Mouse (Mus musculus) cerebellum, adult 2 months (tissue): ENCODE measurements around the gene Tmem150c. TPM values are rescaled to one million over a fixed set of nuclear protein-coding genes. Genes with fewer than 3 reads are reported as not detected.
A peak's percentile ranks its signal among the peaks of the same experiment; 100 is the strongest.

ENCODE experiments used
- DNase-seq, 2 experiments: peaks; one replicate each; pipeline ENCODE4 v3.0.0; 2021
- H3K27ac ChIP-seq: fragments of 200-500 bp; 2 replicates; pipeline ENCODE4 v1.5.1; 2012; ENCODE audit warnings: low read length, control low read depth, inconsistent platforms; ENCODE audit not compliant: insufficient read depth
- H3K27me3 ChIP-seq: fragments of 200-500 bp; 2 replicates; pipeline ENCODE4 v1.6.1; 2012; ENCODE audit warnings: inconsistent platforms, mild to moderate bottlenecking, low read length, moderate library complexity; ENCODE audit not compliant: control insufficient read depth, insufficient read depth
- H3K4me1 ChIP-seq: fragments of 200-500 bp; 2 replicates; pipeline ENCODE4 v1.6.1; 2011; ENCODE audit warnings: low read length; ENCODE audit not compliant: control insufficient read depth, insufficient read depth
- H3K4me3 ChIP-seq: fragments of 200-500 bp; replicated peaks from 2 replicates; pipeline ENCODE3; 2011; ENCODE audit warnings: mild to moderate bottlenecking, low read depth, low read length, control low read depth; ENCODE audit not compliant: insufficient read depth
- CTCF ChIP-seq: fragments of 200-500 bp; IDR thresholded peaks from 2 replicates; pipeline ENCODE4 v1.5.1; 2011; ENCODE audit warnings: low read depth, mild to moderate bottlenecking, control low read depth, low read length, moderate library complexity, borderline replicate concordance; ENCODE audit not compliant: insufficient read depth
- POLR2A ChIP-seq: fragments of 200-500 bp; IDR thresholded peaks from 2 replicates; pipeline ENCODE4 v1.6.1; 2011; ENCODE audit warnings: low read length, control low read depth, borderline replicate concordance; ENCODE audit not compliant: insufficient read depth
- WGBS: fragments of 180-500 bp; shearing (Covaris S2); methylation state at CpG from one replicate; pipeline ENCODE4 v1.1.7; 2018; 5-methylcytosine and 5-hydroxymethylcytosine counted together
- polyA plus RNA-seq: library from polyadenylated mRNA; depleted of rRNA; stranded (reverse); fragments of >200 nt; gene quantifications from 2 replicates; pipeline ENCODE4 v1.2.3, GENCODE M21; 2012

Gene Tmem150c
- polyA plus RNA-seq, 1 experiment = 30.1 TPM

DNA sequence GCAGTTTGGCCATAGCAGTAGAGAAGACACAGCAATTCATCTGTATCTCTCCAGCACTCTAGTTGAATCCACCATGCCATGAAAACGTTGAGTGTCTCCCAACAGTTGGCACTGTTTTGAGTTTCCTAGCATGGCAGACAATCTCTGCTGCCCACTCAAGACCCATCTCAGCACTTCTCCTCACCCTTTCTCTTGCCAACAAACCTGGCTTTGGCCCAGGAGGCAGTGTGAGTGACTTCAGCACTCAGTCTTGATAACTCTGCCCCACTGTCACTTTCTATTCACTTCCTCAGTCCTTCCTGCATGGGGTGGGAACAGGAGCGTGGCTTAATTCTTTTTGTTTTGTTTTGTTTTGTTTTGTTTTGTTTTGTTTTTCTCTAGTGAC is 19.2 kb upstream of the Tmem150c start:
- no peak for DNase-seq
- Histone ChIP-seq H3K27ac (no peak overlapping the region), H3K4me3 (no peak overlapping the region), H3K27me3 (no peaks in the 10 kb centered on the region), H3K4me1 (no peaks in the 10 kb centered on the region)
- no peak for TF ChIP-seq CTCF
- TF ChIP-seq POLR2A = no peak
- 56% methylated on average over 2 of the region's 2 CpGs for WGBS

DNA sequence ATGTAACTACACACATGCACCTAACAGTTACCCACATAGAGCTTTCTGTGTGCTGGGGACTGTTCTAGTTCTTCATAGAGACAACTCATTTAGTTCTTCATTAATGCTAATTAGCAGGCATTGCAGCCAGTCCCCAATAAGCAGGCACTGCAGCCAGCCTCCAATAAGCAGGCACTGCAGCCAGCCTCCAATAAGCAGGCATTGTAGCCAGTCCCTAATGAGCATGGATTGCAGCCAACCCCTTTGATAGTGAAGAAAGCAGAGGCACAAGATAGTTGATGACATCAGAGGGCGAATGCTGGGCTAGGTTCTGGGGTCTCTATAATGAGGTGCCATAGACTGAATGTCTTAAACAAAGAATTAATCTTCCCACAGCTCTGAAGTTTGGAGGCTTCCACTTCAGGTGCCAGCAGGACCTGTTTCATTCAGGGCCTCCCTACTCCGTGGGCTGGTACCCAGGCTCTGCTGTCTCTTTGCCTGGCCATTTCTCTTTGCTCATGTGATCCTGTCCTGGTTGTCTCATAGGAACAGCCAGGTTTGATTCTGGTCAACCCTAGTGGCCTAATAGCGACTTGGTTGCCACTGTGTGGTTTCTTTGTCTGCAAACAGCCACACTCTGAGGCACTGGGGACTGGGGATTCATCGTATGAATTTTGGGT is 18.6 kb upstream of the Tmem150c start:
- H3K4me3 ChIP-seq = no peak overlapping the region
- no peaks in the 10 kb centered on the region for H3K27me3 ChIP-seq
- WGBS = 69% methylated on average over 4 of the region's 4 CpGs
- TF ChIP-seq POLR2A = no peak
- TF ChIP-seq CTCF = no peak
- no peak overlapping the region for H3K27ac ChIP-seq
- no peaks in the 10 kb centered on the region for H3K4me1 ChIP-seq
- no peak for DNase-seq

DNA sequence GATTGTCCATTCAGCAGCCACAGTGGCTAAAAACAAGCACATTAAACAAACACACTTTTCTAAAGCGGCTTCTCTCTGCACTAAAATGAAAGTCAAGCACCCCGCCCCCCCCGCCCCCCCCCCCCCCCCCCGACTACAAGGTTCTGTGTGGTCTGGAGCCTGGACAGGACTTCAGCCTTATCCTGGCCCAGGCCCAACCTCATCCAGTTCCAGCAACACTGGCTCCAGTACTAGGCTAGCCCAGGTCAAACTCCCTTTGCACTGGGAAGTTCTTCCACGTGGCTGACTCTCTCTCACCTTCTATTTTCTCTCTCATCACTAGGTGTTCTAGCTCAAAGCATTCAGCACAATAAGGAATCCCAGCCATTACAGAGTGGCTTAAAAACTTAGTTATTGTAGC is 17.9 kb upstream of the Tmem150c start:
- no peak for DNase-seq
- H3K27ac ChIP-seq = no peak overlapping the region
- no peak for TF ChIP-seq CTCF
- TF ChIP-seq POLR2A = no peak
- no peaks in the 10 kb centered on the region for H3K27me3 ChIP-seq
- no peaks in the 10 kb centered on the region for H3K4me1 ChIP-seq
- 33% methylated on average over 5 of the region's 5 CpGs for WGBS
- H3K4me3 ChIP-seq = no peak overlapping the region

DNA sequence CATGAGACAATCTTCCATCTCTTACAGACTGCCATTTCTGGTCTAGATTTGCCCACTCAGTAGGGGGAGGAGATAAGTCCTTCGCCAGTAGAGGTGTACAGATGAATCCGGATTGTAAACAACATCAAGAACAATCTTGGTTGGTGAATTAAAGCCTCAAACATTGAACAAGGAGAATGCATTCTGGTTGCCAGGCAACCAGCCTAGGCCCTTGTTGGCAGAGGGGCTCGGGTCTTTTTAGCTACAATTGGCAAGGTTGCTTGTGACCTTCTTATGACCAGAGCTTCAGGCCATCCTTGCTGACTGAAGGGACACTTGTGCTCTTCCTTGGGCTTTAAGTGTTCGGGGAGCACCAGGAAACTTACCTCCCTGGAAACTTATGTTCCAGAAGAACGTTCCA is 16.5 kb upstream of the Tmem150c start:
- DNase-seq = no peak
- Histone ChIP-seq H3K4me1 (no peaks in the 10 kb centered on the region), H3K4me3 (no peak overlapping the region), H3K27me3 (no peaks in the 10 kb centered on the region), H3K27ac (no peak overlapping the region)
- TF ChIP-seq POLR2A = no peak
- no peak for TF ChIP-seq CTCF
- 76% methylated on average over 5 of the region's 5 CpGs for WGBS

DNA sequence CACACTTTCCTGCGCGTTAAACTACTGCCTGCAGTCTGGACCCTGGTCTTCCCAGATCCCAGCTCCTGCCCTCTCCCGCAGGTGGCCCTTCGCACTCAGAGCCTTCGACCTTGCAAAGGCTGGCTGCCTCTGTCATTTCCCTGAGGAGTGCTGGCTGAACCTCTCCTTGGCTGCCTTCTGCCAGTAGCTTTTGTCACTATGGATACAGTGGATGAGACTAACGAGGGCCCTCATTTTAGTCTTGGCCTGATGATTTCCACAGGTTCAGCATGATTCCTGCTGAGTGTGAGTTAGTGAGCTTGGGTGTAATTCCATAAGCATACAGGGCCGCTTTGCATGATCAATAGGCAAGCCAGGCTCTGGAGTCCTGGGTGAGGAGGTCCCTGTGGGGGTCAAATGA is 16.0 kb upstream of the Tmem150c start:
- DNase-seq = no peak
- Histone ChIP-seq H3K4me3 (no peak overlapping the region), H3K4me1 (no peaks in the 10 kb centered on the region), H3K27ac (no peak overlapping the region), H3K27me3 (no peaks in the 10 kb centered on the region)
- WGBS = 49% methylated on average over 7 of the region's 7 CpGs
- TF ChIP-seq CTCF = no peak

DNA sequence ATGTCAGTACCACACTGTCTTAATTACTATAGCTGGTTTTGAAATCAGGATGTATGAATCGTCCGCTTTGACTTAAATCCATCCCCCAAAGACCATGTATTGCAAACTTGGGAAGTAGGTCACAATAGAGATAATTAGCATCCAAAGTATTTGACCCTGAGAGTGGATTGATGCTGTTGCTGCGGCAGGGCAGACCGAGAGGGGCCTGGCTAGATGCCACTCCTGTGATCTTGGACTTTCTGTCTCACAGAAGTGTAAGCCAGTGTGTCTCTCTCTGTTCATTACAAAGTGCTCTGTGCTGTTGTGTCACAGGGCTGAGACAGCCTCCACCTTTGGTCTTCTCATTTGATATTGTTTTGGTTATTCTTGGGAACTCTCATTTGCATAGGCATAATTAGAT is 12.5 kb upstream of the Tmem150c start:
- no peaks in the 10 kb centered on the region for H3K4me1 ChIP-seq
- TF ChIP-seq POLR2A (no peak), CTCF (no peak)
- H3K27ac ChIP-seq = no peak overlapping the region
- WGBS = 56% methylated on average over 4 of the region's 4 CpGs
- H3K27me3 ChIP-seq = no peaks in the 10 kb centered on the region
- DNase-seq = no peak
- no peak overlapping the region for H3K4me3 ChIP-seq

DNA sequence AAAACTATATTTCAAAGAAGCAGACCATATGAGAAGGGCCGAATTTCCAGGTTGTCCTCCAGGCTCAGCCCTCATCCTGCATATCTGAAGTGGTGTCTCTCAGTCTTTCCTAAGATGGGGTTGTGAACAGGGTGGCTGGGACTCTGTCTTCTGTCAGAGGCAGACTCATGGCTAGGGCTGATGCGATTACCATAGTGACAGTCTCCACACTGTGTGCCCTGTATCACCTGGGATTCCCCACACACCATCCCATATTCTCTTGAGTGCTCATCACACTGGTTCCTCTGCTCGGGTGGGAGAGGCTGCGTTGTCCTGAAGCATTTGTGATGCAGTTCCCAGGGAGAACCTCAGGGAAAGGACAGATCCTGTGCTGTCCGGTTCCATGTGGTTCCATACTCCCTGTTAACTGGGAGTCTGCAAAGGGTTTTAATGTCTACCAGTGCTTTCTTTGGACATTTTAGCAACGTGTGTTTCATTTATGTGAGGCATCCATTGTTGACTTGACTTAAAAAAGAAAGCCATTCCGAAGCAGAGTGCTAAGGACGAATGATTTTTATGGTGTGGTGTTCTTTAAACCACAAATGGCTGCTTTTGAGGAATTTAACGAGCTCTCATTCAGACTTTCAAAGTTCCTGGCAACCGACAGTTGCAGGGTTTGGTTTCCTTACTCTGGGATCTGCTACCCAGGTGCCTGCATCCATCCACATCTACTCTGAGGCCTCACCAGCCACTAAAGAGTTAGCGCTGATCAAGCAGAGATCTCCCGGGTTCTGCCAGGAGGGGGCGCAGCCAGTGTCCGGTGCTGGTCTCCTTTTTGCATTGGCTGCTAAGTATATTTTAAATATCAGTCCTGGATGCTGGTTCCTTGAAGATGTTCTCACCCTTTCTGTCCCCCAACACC is 7.2 kb upstream of the Tmem150c start:
- H3K4me1 ChIP-seq = no peaks in the 10 kb centered on the region
- TF ChIP-seq CTCF (peak; percentile 56), POLR2A (no peak)
- H3K4me3 ChIP-seq = no peak overlapping the region
- H3K27me3 ChIP-seq = no peaks in the 10 kb centered on the region
- DNase-seq = peak; percentile 42 to 60
- no peak overlapping the region for H3K27ac ChIP-seq
- 58% methylated on average over 14 of the region's 14 CpGs for WGBS

DNA sequence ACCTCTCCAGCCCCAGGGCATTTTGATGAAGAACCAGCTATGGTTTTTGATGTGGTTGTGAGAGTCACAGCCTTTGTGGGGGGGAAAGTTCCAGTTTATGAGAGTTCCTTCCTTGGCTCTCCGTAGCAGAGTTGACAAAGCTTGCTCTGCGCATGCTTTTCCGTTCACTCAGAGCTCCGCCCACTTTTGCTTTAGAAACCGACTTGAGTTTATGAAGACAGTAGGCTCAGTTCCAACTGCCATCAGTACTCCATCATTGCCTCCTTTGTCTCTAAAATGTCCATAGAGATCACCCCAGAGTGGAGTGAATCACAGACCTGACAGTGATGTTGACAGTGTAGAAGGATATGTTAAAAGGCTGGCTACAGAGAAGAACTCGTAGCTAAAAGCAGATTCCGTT is 3.8 kb upstream of the Tmem150c start:
- WGBS = 41% methylated on average over 7 of the region's 7 CpGs
- H3K27me3 ChIP-seq = no peaks in the 10 kb centered on the region
- H3K4me1 ChIP-seq = no peaks in the 10 kb centered on the region
- no peak for DNase-seq
- no peak for TF ChIP-seq CTCF
- no peak for TF ChIP-seq POLR2A
- H3K27ac ChIP-seq = no peak overlapping the region
- no peak overlapping the region for H3K4me3 ChIP-seq

DNA sequence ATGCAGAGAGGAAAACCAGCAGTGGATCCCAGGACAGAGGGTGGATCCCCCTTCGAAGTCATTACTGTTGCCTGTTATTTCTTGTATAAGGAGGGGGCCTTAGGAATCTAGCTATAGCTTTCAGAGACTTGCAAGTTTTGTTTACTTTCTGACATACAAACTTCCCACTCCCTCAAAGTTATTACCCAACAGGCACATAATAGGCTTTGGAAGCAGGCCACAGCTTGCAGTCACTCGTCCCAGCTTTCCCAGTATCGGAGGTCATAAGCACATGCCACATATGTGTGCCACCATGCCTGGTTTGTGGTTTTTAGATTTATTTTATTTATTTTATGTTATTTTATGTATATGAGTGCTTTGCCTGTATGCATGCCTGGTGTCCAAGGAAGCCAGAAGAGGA is 3.2 kb upstream of the Tmem150c start:
- no peaks in the 10 kb centered on the region for H3K4me1 ChIP-seq
- H3K27me3 ChIP-seq = no peaks in the 10 kb centered on the region
- no peak for DNase-seq
- 86% methylated on average over 3 of the region's 3 CpGs for WGBS
- TF ChIP-seq CTCF (no peak), POLR2A (no peak)
- no peak overlapping the region for H3K4me3 ChIP-seq
- no peak overlapping the region for H3K27ac ChIP-seq
